Mouse (Mus musculus): Measurements from ENCODE around the gene Tmem30c. TPM values are rescaled to one million over a fixed set of nuclear protein-coding genes. Genes with fewer than 3 reads are reported as not detected.
"Not testable (repeated sequence)": the region's sequence is repeated elsewhere in the genome, so short reads cannot be mapped to it uniquely, and the experiment has no call there.

The Tmem30c gene
- polyA plus RNA-seq, 1 experiment = not detected

DNA sequence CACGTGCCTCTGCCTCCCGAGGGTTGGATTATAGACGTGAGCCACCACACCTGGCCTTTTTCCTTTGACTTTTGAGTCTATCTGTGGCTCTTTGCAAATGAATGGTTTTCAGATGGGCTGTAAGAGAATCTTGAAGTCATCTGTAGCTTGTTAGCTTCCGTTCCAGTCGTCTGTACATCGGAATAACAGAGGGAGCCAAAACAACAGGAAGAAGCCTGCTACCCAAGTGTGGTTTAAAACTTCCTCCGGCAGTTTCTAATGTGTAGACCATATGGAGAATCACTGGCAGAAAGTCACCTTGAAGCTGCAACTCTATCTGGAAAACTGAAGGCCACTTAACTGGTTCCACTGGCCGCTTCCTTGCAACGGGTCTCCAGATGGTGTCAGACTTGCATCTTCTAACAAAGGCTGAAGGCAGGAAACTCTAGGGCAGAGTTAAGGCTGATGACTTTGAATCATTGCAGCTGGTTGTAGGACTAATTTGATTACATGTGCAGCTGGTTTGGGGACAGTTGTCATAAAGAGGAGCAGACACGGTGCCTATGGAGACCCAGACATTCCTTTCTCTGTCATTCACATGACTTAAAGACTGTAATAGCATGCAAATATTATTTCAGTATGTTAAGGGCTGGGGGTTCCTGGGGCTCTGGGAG is 49.3 kb downstream of the Tmem30c start:
- H3K4me3 ChIP-seq (ENCODE audit: control insufficient read depth, insufficient read depth, low read length) = no peak overlapping the region
- no peaks in the 10 kb centered on the region for H3K27me3 ChIP-seq (ENCODE audit: control insufficient read depth, insufficient read depth, low read length)
- peak; percentile 25 for DNase-seq
- TF ChIP-seq CTCF (IDR thresholded peaks at IDR 0.05; ENCODE audit: borderline replicate concordance, control insufficient read depth, extremely low read depth, insufficient read depth, low read length, poor library complexity) (no peak), POLR2A (IDR thresholded peaks at IDR 0.05; ENCODE audit: control insufficient read depth, extremely low read depth, insufficient read depth, low read length, poor library complexity) (no peak)
- WGBS = 6% methylated on average over 10 of the region's 10 CpGs
- H3K36me3 ChIP-seq (ENCODE audit: control insufficient read depth, insufficient read depth, low read length) = no peaks in the 10 kb centered on the region
- H3K4me1 ChIP-seq (replicated peaks; ENCODE audit: control insufficient read depth, insufficient read depth, low read length) = peaks cover 7% of the 10 kb centered on the region
- peak overlapping the region; percentile 29 for H3K27ac ChIP-seq (ENCODE audit: control insufficient read depth, insufficient read depth, low read length)

DNA sequence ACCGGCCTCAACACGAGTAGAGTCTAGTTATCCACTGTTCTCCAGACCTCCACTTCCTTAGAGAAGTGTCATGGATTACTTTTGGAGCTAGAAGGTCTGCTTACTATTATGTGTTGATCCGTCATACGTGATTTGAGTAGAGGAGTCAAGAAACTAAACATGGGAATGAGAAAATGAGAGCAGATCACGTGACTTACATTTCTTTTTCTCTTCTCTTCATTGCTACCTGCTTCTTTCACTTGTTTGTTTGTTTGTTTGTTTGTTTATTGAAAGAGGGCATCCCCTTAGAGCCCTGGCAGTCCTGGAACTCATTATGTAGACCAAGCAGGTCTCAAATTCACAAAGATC is 49.8 kb downstream of the Tmem30c start:
- TF ChIP-seq CTCF (IDR thresholded peaks at IDR 0.05; ENCODE audit: borderline replicate concordance, control insufficient read depth, extremely low read depth, insufficient read depth, low read length, poor library complexity) (no peak), POLR2A (IDR thresholded peaks at IDR 0.05; ENCODE audit: control insufficient read depth, extremely low read depth, insufficient read depth, low read length, poor library complexity) (no peak)
- Histone ChIP-seq H3K4me1 (replicated peaks; ENCODE audit: control insufficient read depth, insufficient read depth, low read length) (peaks cover 7% of the 10 kb centered on the region), H3K36me3 (ENCODE audit: control insufficient read depth, insufficient read depth, low read length) (no peaks in the 10 kb centered on the region), H3K27me3 (ENCODE audit: control insufficient read depth, insufficient read depth, low read length) (no peaks in the 10 kb centered on the region), H3K4me3 (ENCODE audit: control insufficient read depth, insufficient read depth, low read length) (no peak overlapping the region), H3K27ac (ENCODE audit: control insufficient read depth, insufficient read depth, low read length) (peak overlapping the region; percentile 29)
- DNase-seq = no peak
- 91% methylated on average over 5 of the region's 5 CpGs for WGBS

DNA sequence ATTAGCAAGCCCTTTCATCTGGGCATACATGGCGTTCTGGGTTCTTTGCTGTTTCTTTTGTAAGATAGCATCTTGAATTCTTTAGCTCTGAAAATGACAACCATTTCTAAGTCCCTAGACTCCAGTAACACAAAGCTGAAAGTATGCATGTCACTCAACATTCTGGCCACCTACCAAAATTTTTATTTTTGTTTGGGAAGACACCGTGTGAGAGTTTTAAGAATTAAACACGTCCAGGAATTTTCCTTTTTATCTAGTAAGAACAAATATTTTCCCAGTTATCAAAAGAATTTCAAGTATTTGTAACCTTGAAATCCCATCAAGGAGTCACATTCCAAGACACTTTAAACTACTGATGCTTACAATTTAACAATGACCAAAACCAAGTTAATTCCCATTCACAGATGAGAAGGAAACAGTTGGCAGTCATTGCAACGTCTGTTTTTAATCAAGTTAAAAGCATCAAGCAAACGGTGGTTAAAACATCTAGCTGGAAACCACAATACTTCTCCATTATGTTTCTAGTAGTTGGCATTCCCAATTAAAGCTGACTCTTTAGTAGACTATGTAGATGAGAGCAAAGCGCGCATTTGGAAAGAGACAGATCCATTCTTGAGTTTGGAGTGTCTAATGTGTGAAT is 56.7 kb downstream of the Tmem30c start:
- Histone ChIP-seq H3K27ac (ENCODE audit: control insufficient read depth, insufficient read depth, low read length) (no peak overlapping the region), H3K4me3 (ENCODE audit: control insufficient read depth, insufficient read depth, low read length) (no peak overlapping the region), H3K4me1 (replicated peaks; ENCODE audit: control insufficient read depth, insufficient read depth, low read length) (no peaks in the 10 kb centered on the region), H3K36me3 (ENCODE audit: control insufficient read depth, insufficient read depth, low read length) (no peaks in the 10 kb centered on the region), H3K27me3 (ENCODE audit: control insufficient read depth, insufficient read depth, low read length) (no peaks in the 10 kb centered on the region)
- no peak for DNase-seq
- TF ChIP-seq CTCF (IDR thresholded peaks at IDR 0.05; ENCODE audit: borderline replicate concordance, control insufficient read depth, extremely low read depth, insufficient read depth, low read length, poor library complexity) (no peak), POLR2A (IDR thresholded peaks at IDR 0.05; ENCODE audit: control insufficient read depth, extremely low read depth, insufficient read depth, low read length, poor library complexity) (no peak)
- WGBS = 62% methylated on average over 7 of the region's 7 CpGs

DNA sequence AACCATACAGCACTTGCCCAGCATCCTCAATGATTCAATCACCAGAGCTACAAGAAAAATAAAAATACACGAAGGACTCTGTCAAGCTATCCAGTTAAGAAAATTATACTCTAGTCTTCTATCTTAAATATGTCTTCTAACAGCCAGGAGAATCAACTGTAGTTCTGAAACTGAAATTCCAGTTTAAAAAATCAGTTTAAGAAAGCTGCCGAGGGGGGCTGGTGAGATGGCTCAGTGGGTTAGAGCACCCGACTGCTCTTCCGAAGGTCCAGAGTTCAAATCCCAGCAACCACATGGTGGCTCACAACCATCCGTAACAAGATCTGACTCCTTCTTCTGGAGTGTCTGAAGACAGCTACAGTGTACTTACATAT is 60.7 kb downstream of the Tmem30c start:
- not testable (repeated sequence) for H3K27ac ChIP-seq (ENCODE audit: control insufficient read depth, insufficient read depth, low read length); H3K4me3 ChIP-seq (ENCODE audit: control insufficient read depth, insufficient read depth, low read length); H3K27me3 ChIP-seq (ENCODE audit: control insufficient read depth, insufficient read depth, low read length); DNase-seq; H3K36me3 ChIP-seq (ENCODE audit: control insufficient read depth, insufficient read depth, low read length); H3K4me1 ChIP-seq (replicated peaks; ENCODE audit: control insufficient read depth, insufficient read depth, low read length)
- 78% methylated on average over 5 of the region's 5 CpGs for WGBS

DNA sequence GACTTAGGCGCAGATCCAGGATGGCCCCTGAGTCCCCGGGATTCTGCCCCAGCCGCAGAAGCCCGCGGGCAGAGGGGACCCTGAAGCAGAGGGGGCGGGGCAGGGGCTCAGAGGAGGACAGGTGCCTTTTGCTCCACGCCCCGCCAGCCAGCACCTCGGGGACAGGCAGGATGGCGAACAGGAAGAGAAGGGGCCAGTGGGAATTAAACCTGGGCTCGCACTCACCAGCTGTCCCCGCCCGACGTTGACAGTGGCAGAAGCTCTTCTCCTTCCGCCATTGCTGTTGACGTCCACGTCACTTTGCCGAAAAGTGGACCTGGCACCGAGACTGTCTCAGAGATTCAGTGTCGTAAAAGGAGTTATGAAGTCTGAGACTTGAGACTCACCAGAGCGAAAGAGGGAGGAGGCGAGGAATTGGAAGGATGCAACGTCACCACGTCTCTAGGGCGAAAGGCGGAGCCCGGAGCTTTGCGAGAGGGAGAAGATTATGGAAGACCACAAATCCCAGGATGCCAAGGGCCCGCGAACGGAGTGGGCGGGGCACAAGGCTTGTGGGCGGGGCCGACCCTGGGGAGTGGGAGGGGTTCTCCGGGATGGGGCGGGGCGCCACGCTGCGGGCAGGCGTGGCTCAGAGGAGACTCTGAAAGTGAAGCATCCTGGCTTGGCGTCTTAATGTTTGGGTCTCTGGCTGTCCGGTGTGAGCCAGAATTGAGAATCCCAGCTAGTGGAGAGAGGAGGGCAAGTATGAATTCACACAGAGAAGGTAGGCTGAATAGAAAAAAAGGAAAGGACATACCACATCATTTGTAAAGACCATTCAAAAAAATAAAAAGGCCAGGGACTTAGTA is 61.4 kb downstream of the Tmem30c start, which contains the start of gene Tbc1d23:
Gene Tbc1d23 (minus strand): TSS at position 416 of the 848 bp plus-strand sequence.
- TF ChIP-seq CTCF (IDR thresholded peaks at IDR 0.05; ENCODE audit: borderline replicate concordance, control insufficient read depth, extremely low read depth, insufficient read depth, low read length, poor library complexity) (no peak), POLR2A (IDR thresholded peaks at IDR 0.05; ENCODE audit: control insufficient read depth, extremely low read depth, insufficient read depth, low read length, poor library complexity) (peak; percentile 64; the same call in 1 of the 2 replicates)
- H3K4me3 ChIP-seq (ENCODE audit: control insufficient read depth, insufficient read depth, low read length) = peak within 1 kb of the TSS; percentile 65
- peaks cover 4% of the 10 kb centered on the region for H3K4me1 ChIP-seq (replicated peaks; ENCODE audit: control insufficient read depth, insufficient read depth, low read length)
- H3K36me3 ChIP-seq (ENCODE audit: control insufficient read depth, insufficient read depth, low read length) = no peaks in the 10 kb centered on the region
- DNase-seq = peak; percentile 90
- WGBS = under 1% methylated on average over 42 of the region's 42 CpGs
- H3K27me3 ChIP-seq (ENCODE audit: control insufficient read depth, insufficient read depth, low read length) = no peaks in the 10 kb centered on the region
- H3K27ac ChIP-seq (ENCODE audit: control insufficient read depth, insufficient read depth, low read length) = no peak within 1 kb of the TSS

DNA sequence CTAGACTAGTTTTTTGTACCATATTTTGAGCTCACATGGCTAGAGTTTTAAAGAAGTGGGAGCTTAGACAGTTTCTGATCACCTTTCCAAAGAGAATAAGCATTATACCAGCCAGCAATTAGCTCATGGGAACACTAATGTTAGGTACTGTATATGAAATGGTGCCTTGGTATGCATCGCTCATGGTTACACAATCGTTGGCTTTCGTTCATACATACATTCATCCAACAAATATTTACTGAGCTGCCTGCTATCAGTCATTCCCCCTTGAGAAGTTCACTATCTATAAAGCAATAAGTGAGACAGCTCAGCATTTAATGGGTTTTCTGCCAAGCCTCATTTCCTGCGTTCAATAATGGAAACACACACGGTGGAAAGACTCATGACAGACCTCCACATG is 66.2 kb downstream of the Tmem30c start:
- no peak for DNase-seq
- peaks cover 4% of the 10 kb centered on the region for H3K4me1 ChIP-seq (replicated peaks; ENCODE audit: control insufficient read depth, insufficient read depth, low read length)
- H3K27ac ChIP-seq (ENCODE audit: control insufficient read depth, insufficient read depth, low read length) = no peak overlapping the region
- TF ChIP-seq POLR2A (IDR thresholded peaks at IDR 0.05; ENCODE audit: control insufficient read depth, extremely low read depth, insufficient read depth, low read length, poor library complexity) (no peak), CTCF (IDR thresholded peaks at IDR 0.05; ENCODE audit: borderline replicate concordance, control insufficient read depth, extremely low read depth, insufficient read depth, low read length, poor library complexity) (no peak)
- 91% methylated on average over 5 of the region's 5 CpGs for WGBS
- H3K27me3 ChIP-seq (ENCODE audit: control insufficient read depth, insufficient read depth, low read length) = no peaks in the 10 kb centered on the region
- no peaks in the 10 kb centered on the region for H3K36me3 ChIP-seq (ENCODE audit: control insufficient read depth, insufficient read depth, low read length)
- no peak overlapping the region for H3K4me3 ChIP-seq (ENCODE audit: control insufficient read depth, insufficient read depth, low read length)
